Mouse (Mus musculus): ENCODE measurements around the gene Prkra.
"Not testable (repeated sequence)": the region's sequence is repeated elsewhere in the genome, so short reads cannot be mapped to it uniquely, and the experiment has no call there.

Prkra gene

GRCm38 (mm10) chr2:76655982-76656381 lies 8.2 kb upstream of the Prkra start:
- DNase-seq (ENCODE audit: low spot score in 2 of 2) = no peak

- DNase-seq (ENCODE audit: low spot score in 2 of 2) = no peak
Measured at GRCm38 (mm10) chr2:76655444-76655843, 7.6 kb upstream of the Prkra start.

- no peak for DNase-seq (ENCODE audit: low spot score in 2 of 2)
Measured at GRCm38 (mm10) chr2:76654646-76655045, 6.8 kb upstream of the Prkra start.

- no peak for DNase-seq (ENCODE audit: low spot score in 2 of 2)
Measured at GRCm38 (mm10) chr2:76653070-76653469, 5.3 kb upstream of the Prkra start.

GRCm38 (mm10) chr2:76648666-76649141 lies 889 bp upstream of the Prkra start:
- DNase-seq (ENCODE audit: low spot score in 2 of 2) = no peak

- no peak for DNase-seq (ENCODE audit: low spot score in 2 of 2)
Measured at GRCm38 (mm10) chr2:76647441-76647869, 360 bp downstream of the Prkra start.

GRCm38 (mm10) chr2:76643801-76644200 lies 4.0 kb downstream of the Prkra start:
- no peak for DNase-seq (ENCODE audit: low spot score in 2 of 2)

GRCm38 (mm10) chr2:76639637-76640036 lies 8.2 kb downstream of the Prkra start:
- no peak for DNase-seq (ENCODE audit: low spot score in 2 of 2)

GRCm38 (mm10) chr2:76631600-76631999 lies 16.2 kb downstream of the Prkra start:
- no peak for DNase-seq (ENCODE audit: low spot score in 2 of 2)

- no peak for DNase-seq (ENCODE audit: low spot score in 2 of 2)
Measured at GRCm38 (mm10) chr2:76630293-76630692, 17.5 kb downstream of the Prkra start.

- DNase-seq (ENCODE audit: low spot score in 2 of 2) = not testable (repeated sequence)
Measured at GRCm38 (mm10) chr2:76622316-76622715, 25.5 kb downstream of the Prkra start.

GRCm38 (mm10) chr2:76621724-76622123 lies 26.1 kb downstream of the Prkra start:
- DNase-seq (ENCODE audit: low spot score in 2 of 2) = no peak

GRCm38 (mm10) chr2:76620188-76620587 lies 27.6 kb downstream of the Prkra start:
- no peak for DNase-seq (ENCODE audit: low spot score in 2 of 2)

- peak in 1 of 2 experiments; percentile 25 for DNase-seq (ENCODE audit: low spot score in 2 of 2)
Measured at GRCm38 (mm10) chr2:76618078-76618477, 29.7 kb downstream of the Prkra start.

GRCm38 (mm10) chr2:76611996-76612395 lies 35.8 kb downstream of the Prkra start:
- no peak for DNase-seq (ENCODE audit: low spot score in 2 of 2)

GRCm38 (mm10) chr2:76610326-76611104 lies 37.3 kb downstream of the Prkra start:
- DNase-seq (ENCODE audit: low spot score in 2 of 2) = no peak

- no peak for DNase-seq (ENCODE audit: low spot score in 2 of 2)
Measured at GRCm38 (mm10) chr2:76606704-76607103, 41.1 kb downstream of the Prkra start.

GRCm38 (mm10) chr2:76602256-76602655 lies 45.6 kb downstream of the Prkra start:
- no peak for DNase-seq (ENCODE audit: low spot score in 2 of 2)

GRCm38 (mm10) chr2:76599214-76599613 lies 48.6 kb downstream of the Prkra start:
- DNase-seq (ENCODE audit: low spot score in 2 of 2) = no peak

GRCm38 (mm10) chr2:76597521-76597920 lies 50.3 kb downstream of the Prkra start:
- DNase-seq (ENCODE audit: low spot score in 2 of 2) = no peak

- no peak for DNase-seq (ENCODE audit: low spot score in 2 of 2)
Measured at GRCm38 (mm10) chr2:76592401-76592924, 55.4 kb downstream of the Prkra start.

GRCm38 (mm10) chr2:76590221-76590620 lies 57.6 kb downstream of the Prkra start:
- DNase-seq (ENCODE audit: low spot score in 2 of 2) = no peak

GRCm38 (mm10) chr2:76586906-76587305 lies 60.9 kb downstream of the Prkra start:
- no peak for DNase-seq (ENCODE audit: low spot score in 2 of 2)
